Mouse (Mus musculus) heart, postnatal 0 days (tissue): ENCODE measurements around the gene Mmp28.

ENCODE experiments used
- CTCF ChIP-seq: IDR thresholded peaks from 2 replicates; pipeline ENCODE4 v1.5.1; 2016; ENCODE audit warnings: antibody characterized with exemption, control low read depth, low read depth
- EP300 ChIP-seq: IDR thresholded peaks from 2 replicates; pipeline ENCODE4 v1.6.1; 2016; ENCODE audit warnings: antibody characterized with exemption, low read depth

DNA sequence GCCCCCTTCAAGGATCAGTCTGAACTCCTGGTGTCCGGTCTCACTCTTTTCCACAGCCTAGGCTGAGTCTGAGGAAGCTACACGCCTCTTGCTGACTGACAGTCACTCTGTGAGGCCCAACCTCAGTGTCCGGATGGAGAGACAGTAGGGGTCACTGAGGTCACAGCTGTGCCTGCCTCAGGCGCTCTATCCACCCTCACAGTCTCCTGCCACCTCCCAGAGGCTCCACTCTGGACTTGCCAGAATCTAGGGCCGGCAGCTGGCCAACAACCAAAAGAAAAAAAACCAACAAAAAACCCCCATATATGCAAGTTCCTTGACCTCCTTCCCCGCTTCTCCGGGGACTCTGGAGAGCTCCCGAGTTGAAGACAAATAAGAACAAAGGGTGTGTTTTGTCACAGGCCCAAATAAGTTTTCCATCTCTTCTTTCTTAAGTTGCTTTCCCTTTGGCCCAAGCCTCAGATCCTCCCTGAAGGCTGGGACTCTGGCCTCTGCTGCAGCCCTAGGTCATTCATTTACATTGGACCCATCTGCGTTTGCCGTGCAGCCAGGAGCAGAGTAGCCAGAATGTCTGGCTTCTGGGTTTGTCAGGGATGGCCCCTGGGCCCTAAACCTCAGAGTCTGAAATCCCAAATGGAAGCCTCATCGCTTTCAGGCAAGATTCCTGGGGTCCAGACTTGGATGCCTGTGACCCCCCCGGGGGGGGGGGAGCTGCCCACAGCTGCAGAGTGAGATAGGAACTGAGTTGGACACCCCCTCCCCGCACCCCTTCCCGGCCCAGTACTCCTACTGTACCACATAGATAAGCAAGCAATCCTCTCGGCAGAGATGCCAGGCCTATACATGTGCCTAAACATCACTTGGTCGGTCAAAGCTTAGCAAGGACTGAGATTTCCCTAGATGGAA, 14.6 kb downstream of the Mmp28 start:
- no peak for TF ChIP-seq CTCF
- TF ChIP-seq EP300, result no peak
